Mouse (Mus musculus) kidney, postnatal 36 days (tissue): ENCODE data around the gene Rai14.

Experiments used
- DNase-seq, 2 experiments: peaks; one replicate each; pipeline ENCODE4 v3.0.0; 2021 to 2022; ENCODE audit warnings: mixed read lengths in 2 of 2

The Rai14 gene

DNA sequence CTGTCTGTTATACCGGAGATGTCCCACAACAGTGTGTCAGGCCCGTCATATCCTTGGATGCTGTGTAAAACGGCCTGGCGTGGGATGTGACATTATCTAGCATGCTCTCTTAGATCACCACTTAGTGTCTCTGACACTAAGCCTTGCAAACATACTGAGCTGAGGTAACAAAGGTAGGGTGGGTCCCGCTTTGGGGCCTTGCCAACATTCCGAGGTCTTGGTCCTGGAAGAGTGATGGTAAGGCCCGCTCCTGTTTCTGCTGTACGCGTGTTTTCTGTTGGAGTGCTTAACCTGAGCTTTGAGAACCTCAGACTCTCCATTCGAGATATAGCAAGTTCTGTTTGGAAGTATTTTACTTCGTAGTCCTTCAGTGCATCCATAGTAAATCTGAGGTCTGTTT lies 5.8 kb upstream of the Rai14 start:
- DNase-seq, result no peak

DNA sequence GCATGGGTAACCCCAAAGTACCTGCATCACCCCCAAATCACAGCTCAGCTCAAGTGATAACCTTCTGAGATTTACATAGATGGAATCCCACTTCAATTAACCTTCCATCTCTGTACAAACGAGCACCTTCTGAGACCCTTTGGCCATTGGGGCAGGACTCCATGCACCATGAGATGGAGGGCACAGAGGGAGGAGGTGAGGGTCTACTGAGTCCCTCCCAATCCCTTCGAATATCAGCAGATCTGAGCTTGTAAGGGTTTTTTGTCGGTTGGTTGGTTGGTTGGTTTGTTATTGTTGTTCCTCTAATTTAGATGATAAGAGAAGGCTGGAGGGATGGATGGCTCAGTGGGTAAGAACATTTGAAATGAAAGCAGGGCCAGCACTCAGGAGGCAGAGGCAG lies 5.1 kb upstream of the Rai14 start:
- DNase-seq, result no peak

DNA sequence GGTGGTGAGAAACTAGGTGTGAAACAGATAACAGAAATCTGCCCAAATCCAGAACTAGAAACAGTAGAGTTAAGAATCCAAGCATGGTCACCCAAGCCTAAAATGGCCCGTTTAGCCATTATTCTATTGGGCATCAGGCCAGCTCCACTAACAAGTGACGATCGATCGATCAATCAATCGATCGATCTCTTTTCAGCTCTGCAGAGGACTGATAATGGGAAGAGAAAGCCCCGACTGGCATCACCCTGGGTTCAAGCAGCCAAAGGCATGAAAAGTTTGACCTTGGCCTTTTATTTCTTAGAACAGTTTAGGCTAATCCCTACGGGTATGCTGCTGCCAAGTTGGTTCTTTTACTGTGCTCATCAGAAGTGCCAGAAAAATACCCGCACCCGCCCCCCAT lies 4.3 kb upstream of the Rai14 start:
- no peak for DNase-seq

DNA sequence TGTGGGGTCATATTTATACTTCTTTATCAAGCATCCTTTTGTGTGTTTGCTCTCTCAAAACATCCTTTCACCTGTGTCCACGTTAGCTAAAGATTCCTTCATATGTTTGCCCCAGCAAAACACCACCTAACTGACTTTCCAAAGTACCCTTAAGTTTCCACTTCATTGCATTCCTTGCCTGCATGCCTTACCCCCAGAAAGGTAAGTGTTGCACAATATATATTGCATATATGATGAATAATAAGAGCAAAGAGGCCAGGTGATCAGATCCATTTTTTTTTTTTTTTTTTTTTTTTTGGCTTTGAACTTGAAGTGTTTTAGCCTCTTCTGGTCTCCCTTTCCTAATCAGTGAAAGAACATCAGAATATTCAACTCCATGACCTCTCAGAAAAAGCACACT lies 2.9 kb upstream of the Rai14 start:
- DNase-seq, result no peak

DNA sequence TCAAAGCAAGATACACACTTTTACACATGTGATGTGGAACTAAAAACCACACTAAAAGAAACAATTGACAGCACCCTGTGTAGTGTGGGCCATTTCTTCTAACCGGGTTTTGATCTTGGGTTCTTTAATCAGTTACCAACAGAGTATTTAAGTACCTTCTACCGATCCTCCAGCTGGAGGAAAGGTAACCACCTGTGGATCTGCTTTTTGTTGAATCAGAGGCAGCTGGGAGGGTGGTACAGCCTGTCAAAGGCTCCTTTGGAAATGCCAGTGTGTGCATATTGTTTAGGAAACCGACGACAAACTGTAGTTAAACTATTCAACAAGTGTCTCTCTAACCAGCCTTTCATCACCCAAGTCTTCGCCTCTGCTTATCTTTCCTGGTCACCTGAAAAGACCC lies 1.5 kb upstream of the Rai14 start:
- no peak for DNase-seq

DNA sequence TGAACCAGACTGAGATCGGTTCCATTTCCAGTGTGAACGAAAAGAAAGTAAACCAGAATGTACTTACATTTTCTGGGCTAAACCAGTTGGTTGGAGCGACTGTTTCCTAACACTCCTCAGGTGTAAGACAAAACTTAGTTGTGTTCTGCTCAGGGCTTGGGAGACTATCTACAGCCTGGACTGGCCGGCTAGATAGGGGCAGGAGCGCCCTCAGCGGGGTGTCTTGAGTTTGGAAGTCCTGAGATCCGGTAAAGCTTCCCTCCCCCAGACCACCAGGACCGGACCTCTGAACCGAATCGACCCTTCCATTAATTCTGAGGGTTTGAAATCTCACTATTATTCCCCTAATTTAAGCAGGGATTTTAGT lies 698 bp upstream of the Rai14 start:
- peak; percentile 75 to 76 for DNase-seq

DNA sequence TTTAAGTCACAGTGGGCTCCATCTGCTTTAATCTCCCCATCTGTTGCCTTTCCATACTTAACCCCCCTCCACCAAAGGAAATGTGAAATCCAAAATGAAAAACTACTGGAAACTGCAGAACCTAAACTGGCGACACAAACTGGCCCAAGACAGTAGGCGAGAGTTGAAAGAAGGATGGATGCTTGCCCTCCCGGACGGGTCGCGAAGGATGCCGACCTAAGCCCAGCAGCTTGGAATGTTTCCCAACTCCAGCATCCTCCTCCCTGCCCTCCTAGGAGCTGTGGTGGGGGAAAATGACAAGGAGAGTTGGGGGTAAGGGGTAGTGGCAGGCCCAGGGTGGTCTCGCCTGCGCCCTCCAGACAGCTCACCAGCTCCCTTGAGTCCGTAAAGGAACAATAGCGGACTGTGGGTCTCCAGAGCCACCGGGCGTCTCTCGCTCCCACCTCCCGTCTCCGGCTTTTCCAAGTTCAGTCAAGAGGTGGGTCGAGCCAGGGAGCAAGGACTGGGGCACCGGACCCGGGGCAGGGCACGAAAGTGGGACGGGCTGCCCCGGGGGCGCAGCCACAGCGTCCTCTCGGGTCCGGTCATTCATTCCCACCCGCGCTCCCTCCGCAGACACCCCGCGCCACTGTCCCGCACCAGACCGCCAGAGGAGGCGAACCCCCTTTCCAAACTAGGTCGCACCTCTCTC lies 653 bp downstream of the Rai14 start:
- DNase-seq, result peak in 1 of 2 experiments; percentile 50

DNA sequence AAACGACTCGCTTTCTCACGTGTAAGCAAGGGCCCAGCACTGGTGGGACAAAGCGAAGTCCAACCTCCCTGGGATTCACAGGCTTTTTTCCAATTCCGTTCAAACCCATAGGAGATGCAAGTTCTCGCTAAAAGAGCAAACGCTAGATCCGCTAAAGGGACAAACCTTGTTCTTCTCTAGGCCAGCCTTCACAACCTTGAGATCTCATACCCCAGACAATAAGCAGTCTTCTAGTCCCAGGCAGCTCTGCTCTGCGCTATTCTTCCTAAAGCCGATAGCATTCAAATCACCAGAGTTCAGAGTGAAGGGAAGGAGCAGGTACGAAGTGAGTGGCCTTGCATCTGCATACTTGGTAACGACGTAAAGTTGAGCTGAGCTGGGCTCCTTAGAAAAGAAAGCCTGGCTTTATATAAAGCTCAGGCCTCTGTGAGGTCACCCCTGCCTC lies 1.2 kb downstream of the Rai14 start:
- DNase-seq, result peak in 1 of 2 experiments; percentile 34

DNA sequence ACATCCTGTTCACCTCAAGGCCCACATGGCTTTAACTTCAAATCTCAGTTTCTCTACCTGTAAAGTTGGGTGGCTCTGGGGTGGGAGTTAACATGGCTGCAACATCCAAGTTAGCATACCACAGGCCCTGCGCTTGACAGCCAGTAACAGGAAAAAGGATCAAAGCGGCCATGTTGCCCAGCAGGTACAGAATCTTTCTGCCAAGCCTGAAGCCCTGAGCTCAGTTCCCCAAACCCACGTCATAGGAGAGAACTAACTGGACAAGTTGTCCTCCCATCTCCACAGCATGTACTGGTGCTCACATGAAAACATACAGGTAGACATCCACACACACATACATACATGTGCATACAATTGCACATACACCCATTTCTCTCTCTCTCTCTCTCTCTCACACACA lies 2.1 kb downstream of the Rai14 start:
- DNase-seq, result no peak

DNA sequence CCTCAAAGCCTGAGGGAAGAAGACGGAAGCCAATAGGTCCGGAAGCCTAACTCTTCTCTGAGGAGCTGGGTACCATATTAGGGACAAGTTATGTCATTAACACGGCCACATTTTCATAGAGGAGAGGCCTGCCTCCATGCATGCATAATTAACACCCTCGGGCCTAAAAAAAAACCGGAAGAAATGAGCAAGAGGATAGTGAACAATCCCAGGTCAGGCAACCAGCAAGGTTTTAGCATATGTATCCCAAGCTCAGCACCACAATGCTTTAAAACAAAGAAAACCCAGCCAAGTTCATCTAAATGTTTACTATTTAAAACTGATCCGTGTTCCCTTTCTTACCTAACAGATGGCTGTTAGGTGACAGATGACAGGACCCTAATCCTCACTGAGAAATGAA lies 3.2 kb downstream of the Rai14 start:
- DNase-seq, result no peak

DNA sequence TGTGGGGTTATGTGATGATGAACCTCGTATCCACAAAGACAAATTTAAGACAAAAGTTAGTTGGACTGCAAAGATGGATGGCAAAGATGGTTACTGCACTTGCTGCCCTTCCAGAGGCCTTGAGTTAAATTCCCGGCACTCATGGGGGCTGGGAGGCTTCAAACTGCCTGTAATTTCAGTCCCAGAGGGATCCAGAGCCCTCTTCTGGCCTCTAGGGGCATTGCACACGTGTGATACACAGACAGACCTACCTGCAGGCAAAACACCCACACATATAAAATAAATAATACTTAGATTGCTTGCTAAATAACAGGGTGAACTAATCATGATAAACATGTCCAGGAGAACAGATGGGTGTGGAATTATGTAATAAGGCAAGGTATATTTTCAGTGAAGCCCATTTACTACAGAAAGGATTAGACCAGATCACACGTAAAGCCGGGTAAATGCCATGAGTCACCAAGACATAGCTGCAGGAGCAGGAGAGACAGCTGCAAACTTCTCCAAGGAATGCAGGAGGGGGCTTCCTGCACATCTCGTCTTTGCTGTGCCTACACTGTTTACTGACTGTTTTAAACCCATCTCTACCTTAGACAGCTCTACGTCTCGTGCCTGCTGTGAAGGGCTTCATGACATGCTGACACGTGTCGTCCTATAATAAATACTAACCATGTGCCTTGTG lies 5.7 kb downstream of the Rai14 start:
- peak in 1 of 2 experiments; percentile 49 for DNase-seq

DNA sequence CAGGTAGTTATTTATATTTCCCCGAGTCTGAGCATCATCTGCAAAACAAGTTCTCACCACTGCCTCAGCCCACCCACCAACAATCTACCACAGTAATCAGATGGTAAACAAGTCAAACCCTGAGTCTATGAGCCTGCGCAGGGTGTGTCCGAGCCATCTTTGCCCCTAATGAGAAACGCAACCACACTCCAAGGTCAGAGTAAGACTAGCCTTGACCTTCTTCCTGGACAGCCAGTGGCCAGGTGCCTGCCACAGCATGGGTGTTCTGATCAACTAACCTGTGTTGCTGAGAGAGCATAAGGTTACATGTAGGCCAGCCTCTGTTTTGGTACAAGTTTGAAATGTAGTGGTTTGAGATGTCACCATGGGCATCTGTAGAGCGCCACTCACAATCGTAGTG lies 7.3 kb downstream of the Rai14 start:
- no peak for DNase-seq

DNA sequence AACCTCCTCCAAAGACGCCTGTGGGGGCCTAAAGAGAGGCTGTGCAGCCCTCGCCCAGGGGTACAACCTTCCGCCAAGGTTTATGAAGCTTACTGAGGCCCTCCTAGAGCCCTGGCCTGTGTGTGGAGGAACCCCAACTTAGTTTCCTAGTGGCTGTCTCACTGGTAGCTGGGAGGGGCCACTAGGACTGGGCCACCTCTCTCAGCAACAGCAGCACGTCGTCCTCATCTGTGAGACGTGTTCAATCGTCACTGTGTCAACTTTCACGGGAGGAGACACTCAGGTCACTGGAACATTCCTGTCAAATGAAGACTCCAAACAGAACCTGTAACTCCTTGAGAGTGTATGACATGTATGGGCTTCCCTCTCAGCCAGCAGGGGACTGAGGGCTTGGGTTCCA lies 8.0 kb downstream of the Rai14 start:
- no peak for DNase-seq

DNA sequence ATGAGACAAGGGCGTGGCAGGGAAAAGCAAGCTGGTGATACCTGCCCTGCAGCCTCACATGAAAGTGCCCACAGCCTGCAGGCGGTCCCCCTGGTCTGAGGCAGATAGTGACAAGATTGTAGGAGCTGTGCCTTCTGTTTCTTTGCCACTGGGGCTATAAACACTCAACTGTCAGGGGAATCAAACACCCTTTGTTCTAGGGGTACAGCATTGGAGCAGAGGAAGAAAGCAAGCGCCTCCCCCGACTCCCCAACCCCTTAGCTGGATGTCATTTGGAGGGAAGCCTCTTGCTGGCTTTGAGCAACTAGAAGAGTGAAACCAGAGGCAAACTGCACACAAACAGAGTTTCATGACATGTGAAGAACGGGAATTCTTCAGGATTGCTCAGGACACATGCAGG lies 8.7 kb downstream of the Rai14 start:
- DNase-seq, result no peak

DNA sequence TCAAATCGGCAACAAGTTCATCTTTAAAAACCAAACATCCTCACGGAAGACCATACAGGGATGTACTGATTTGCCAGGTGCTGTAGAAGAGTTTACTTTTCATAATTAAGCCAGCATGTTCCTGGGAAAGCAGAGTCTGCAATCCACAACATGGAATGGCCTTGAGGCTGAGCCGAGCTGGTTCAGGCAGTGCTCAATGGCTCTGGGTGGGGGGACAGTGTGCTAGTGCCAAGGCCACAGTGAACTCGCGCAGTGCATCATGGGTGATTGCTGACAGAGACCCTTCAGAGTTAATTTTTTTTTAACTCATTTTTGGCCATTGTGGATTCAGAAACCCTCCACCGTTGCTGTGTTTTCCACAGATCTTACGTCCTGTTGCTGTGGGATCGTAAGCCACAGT lies 10.1 kb downstream of the Rai14 start:
- no peak for DNase-seq

DNA sequence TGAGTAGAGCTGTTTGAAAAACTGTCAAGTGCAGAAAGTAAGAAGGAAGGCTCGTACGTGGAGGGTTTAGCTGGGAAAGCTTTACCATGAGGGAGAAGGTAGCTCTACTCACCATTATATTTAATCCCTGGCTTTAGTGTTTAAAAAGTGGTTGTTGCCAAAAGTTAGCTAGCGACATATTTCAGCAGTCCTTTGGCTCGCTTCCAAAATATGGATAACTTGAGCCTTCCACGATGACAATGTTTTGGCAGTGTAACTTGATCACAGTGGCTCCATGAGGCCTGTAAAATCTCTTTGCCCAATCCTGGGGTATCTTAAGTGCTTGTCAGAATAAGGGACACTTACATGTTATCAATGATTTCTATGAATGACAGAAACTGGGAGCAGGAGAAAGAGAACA lies 12.9 kb downstream of the Rai14 start:
- no peak for DNase-seq

DNA sequence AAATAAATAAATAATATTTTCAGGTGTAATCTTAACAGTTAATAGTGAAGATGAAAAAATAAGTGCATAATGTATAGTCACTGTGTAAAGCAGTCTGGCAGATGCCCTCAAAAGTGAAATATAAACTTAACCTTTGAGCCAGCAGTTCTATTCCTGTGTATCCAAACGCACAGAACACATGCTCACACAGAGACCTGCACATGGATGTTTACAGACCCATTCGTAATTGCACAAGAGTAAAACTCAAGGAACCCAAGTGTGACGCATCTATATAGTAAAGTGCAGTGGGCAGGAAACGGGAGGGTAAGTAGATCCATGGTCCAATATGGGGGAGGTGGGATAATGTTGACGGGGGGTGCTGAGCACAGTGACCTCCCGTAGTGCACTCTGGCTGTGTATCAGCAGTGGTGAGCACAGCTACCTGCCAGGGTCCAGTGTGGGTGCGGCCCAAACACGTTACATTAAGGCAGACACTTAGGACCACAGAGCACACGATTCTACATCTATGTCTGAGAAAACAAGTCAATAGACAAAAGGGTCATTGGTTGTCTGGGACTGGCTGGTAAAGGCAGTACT lies 13.4 kb downstream of the Rai14 start:
- no peak for DNase-seq

DNA sequence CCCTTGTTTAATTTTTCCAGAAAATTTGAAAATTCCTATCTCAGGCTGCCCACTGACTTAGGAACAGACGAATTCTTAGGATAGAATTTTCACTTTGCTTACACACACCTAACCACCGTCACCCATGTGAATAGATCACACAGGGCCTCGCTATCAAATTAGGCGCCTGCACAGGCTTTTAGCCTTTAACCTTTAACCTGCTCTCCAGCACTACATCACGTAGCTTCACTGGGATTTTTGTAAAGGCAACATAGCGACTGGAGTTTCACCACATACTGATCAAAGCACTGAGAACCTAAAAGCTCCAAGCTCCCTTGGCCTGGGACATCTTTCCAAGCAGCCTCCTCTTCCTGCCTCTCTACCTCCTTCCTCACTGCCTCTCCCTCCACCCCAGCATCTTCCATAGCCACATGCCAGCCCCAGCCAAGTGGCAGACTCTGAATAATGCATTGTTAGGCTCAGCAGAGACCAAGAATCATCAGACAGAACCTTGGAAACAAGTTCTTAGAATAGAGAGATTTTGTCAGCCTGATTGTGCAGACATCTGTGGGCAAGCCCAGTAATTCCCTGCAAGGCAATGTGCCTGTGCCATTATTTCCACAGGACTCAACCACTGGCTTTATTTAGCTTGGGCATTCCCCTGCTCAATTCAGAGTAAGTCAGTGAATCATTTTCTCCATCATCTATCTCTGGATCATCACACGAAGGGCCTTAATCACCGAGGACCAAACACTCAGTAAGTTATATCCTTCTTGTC lies 17.8 kb downstream of the Rai14 start:
- DNase-seq, result no peak

DNA sequence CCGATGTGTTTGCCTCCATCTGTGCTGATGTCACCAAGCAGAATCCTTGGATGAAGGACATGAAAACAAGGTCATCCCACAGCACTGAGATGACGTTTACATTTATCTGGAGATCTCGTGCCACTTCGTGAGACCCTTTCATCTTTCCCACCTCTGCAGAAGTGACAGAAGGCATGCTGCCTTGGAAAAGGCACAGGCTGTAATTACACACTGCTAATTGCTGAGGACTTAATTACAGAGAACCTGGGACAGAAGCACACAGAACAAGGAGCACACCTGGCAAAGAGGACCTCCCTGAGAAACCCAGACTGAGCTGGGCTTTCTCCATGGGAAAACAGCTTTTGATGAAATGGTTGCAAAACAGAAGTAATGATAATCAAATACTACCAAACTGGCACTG lies 21.8 kb downstream of the Rai14 start:
- no peak for DNase-seq

DNA sequence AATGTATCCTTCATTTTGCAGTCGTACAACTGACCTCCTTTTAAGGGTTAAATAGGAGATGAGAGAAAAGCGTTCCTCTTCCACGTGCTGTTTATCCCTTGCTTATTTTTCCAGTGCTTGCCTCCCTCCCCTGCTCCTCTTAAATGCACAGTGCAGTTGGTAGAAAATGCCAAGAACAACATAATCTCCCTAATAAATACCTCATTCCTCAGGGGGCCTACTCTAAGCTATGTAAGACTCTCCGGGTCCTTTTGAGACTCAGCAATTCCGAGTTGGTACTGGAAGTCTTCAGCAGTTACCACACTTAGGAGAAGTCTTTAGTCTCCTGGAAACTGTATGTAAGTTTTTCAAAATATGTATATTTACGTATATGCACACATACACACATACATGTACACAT lies 22.9 kb downstream of the Rai14 start:
- DNase-seq, result no peak

DNA sequence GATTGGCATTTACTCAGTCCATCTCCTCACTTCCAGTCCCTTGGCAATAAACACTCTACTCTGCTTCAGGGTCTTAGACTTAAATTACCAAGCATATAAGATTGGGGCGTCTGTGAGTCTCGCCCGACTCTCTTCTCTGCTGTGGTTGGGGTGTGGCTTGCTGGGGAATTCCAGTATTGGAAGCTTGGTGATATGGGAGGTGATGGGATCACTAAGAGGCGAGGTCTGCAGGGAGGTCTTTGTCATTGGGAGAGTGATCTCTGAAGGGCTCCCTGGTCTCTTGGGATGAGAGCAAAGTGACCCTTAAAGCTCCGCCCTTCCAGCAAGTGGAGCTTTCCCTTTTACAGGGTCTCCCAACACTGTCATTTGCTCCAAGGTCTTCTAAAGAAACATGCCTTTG lies 23.5 kb downstream of the Rai14 start:
- no peak for DNase-seq

DNA sequence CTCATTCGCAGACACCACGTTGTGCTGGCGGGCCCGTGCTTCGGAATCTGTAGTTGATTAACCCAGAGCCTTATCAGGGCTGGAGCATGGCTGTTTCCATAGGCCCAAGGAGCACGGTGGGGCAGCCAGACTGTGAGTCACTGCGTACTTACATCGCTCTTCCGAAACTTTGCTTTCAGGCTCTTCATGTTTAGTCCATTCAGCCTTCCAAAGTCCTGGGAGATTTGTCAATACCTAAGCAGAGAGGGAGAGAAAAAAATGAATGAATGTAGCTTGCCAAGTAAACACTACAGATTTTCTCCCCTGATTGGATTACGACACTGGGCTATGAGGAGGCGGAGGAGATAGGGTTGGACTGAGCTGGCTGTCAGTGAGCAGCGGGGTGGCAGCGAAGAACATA lies 24.2 kb downstream of the Rai14 start:
- no peak for DNase-seq

DNA sequence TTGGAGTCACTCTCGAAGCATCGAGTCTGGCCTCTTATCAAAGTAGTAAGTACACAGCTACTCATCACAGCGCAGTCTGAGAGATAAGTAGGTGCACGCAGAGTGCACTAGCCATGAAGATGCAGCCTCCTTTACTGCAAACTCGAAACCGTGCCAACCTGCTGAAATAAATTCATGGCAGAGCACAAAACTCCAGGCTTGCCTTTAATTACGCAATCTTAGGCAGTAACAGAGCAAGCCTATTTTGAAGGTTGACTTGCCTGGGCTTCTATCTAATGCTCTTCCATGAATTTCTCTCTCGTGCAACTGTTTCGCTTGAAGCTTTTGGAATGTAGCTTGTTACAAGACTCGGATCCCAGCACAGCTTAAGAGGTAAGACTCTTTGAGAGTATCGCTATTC lies 25.1 kb downstream of the Rai14 start:
- no peak for DNase-seq

DNA sequence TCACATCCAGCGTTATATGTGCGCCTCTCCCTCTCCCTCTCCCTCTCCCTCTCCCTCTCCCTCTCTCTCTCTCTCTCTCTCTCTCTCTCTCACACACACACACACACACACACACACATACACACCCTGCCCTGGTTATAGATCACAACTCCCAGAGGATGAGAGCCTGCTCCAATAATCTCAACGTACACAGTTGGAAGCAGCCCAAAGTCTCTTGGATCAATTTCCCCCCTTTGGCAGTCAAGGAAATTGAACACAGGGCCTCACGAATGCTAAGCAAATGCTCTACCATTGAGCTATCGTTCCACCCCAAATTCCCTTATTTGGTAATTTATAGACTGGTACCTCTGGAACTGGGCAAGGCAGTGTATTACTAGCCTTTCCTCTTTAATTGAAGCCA lies 25.7 kb downstream of the Rai14 start:
- no peak for DNase-seq
